Mouse (Mus musculus) adrenal gland, postnatal 25 days (tissue): ENCODE data around the gene App. TPM values are rescaled to one million over a fixed set of nuclear protein-coding genes. Genes with fewer than 3 reads are reported as not detected.

Experiments used
- DNase-seq: peaks from one replicate; pipeline ENCODE4 v3.0.0; 2021; ENCODE audit warnings: mixed read lengths
- total RNA-seq: library from RNA; stranded (reverse); gene quantifications from 2 replicates; pipeline ENCODE4 v1.2.3, GENCODE M21; 2021

App gene
- total RNA-seq, 1 experiment from 2014 or later: 357 TPM

GRCm38 (mm10) chr16:85150902-85151301, 22.7 kb downstream of the App start:
- no peak for DNase-seq

GRCm38 (mm10) chr16:85149509-85149871, 24.1 kb downstream of the App start:
- DNase-seq: no peak

GRCm38 (mm10) chr16:85148615-85149508, 24.7 kb downstream of the App start:
- peak; percentile 27 for DNase-seq

GRCm38 (mm10) chr16:85147440-85147839, 26.1 kb downstream of the App start:
- no peak for DNase-seq

- no peak for DNase-seq
Observed at GRCm38 (mm10) chr16:85145771-85146178, 27.8 kb downstream of the App start.

GRCm38 (mm10) chr16:85145369-85145768, 28.2 kb downstream of the App start:
- no peak for DNase-seq

- DNase-seq: no peak
Observed at GRCm38 (mm10) chr16:85144401-85144800, 29.2 kb downstream of the App start.

GRCm38 (mm10) chr16:85143863-85144262, 29.7 kb downstream of the App start:
- no peak for DNase-seq

GRCm38 (mm10) chr16:85143188-85143587, 30.4 kb downstream of the App start:
- DNase-seq: no peak

GRCm38 (mm10) chr16:85141404-85141803, 32.2 kb downstream of the App start:
- DNase-seq: no peak

GRCm38 (mm10) chr16:85139178-85139604, 34.4 kb downstream of the App start:
- DNase-seq: no peak

- DNase-seq: peak; percentile 54
Observed at GRCm38 (mm10) chr16:85137348-85137747, 36.2 kb downstream of the App start.

- no peak for DNase-seq
Observed at GRCm38 (mm10) chr16:85136046-85136445, 37.5 kb downstream of the App start.

- DNase-seq: peak; percentile 19
Observed at GRCm38 (mm10) chr16:85133468-85133881, 40.1 kb downstream of the App start.

- DNase-seq: no peak
Observed at GRCm38 (mm10) chr16:85133057-85133456, 40.5 kb downstream of the App start.

GRCm38 (mm10) chr16:85132182-85132581, 41.4 kb downstream of the App start:
- DNase-seq: no peak

- no peak for DNase-seq
Observed at GRCm38 (mm10) chr16:85130861-85131556, 42.6 kb downstream of the App start.

GRCm38 (mm10) chr16:85128693-85129657, 44.6 kb downstream of the App start:
- DNase-seq: no peak

- no peak for DNase-seq
Observed at GRCm38 (mm10) chr16:85128347-85128664, 45.3 kb downstream of the App start.

GRCm38 (mm10) chr16:85127661-85128346, 45.8 kb downstream of the App start:
- no peak for DNase-seq

- DNase-seq: no peak
Observed at GRCm38 (mm10) chr16:85124649-85125048, 48.9 kb downstream of the App start.

GRCm38 (mm10) chr16:85121983-85122382, 51.6 kb downstream of the App start:
- no peak for DNase-seq
